Mouse (Mus musculus) layer of hippocampus, postnatal 14 days (tissue): ENCODE measurements around the gene Wdr4. TPM values are rescaled to one million over a fixed set of nuclear protein-coding genes. Genes with fewer than 3 reads are reported as not detected.

Experiments used
- DNase-seq, 2 experiments: peaks; one replicate each; pipeline ENCODE4 v3.0.0; 2021 to 2022; ENCODE audit warnings: low spot score in 2 of 2, mixed read lengths in 1 of 2
- total RNA-seq, 2 experiments: library from RNA; stranded (reverse); gene quantifications; 2 replicates each; pipeline ENCODE4 v1.2.3; 2021

Gene Wdr4
- total RNA-seq, 2 experiments from 2014 or later = 24.7 to 29.8 TPM

DNA sequence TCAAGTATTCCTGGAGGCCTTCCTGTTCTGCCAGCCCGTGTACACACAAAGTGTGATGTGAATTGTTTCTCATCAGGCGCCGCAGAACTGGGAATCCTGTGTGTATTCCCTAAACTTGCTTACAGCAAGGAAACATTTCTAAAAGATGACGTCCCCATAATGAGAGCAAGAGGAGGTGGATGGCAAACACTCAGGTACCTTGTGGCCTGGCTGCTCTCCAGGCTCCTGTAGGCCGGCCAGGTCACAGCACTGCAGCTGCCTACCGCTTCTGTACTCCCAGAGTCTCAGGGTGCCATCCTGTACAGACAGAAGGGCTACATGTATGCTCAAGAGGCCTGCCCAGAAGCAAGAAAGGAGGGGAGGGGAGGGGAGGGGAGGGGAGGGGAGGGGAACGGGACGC, 19.4 kb downstream of the Wdr4 start:
- no peak for DNase-seq

DNA sequence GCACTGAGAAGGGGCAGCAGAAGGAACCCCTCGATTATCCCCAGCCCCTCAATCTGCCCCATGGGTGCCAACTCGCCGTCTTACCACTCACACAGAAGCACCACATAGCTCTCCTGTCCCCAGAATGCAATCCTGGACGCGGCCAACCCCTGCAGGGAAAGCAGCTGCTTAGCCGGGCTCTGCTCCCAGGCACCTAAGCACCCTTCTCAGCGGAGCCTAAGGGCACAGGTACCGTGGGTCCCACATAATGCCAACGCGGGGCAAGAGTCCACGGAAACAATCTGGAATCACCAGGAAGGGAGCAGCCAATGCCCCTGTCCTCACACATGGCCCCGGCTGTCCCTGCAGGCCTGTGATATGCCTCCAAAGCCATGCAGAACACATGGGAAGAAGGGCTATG, 20.1 kb downstream of the Wdr4 start:
- no peak for DNase-seq

DNA sequence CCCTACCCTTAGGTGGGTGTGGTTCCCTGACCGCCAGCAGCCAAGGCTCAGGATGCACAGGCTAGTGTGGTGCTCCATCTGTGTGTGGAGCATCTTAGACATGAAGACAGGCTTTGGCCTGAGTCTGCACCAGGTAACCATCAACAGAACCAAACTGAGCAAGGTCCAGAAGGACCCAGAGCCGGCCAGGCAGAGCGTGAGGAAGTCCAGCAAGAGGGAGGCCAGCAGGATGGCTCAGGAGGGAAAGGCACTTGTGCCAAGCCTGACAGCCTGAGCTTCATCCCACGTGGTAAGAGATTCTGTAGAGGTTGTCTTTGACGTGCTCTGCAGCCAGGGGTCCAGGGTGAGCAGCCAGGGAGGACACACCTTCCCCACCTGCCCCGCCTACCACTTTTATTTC, 22.1 kb downstream of the Wdr4 start:
- no peak for DNase-seq

DNA sequence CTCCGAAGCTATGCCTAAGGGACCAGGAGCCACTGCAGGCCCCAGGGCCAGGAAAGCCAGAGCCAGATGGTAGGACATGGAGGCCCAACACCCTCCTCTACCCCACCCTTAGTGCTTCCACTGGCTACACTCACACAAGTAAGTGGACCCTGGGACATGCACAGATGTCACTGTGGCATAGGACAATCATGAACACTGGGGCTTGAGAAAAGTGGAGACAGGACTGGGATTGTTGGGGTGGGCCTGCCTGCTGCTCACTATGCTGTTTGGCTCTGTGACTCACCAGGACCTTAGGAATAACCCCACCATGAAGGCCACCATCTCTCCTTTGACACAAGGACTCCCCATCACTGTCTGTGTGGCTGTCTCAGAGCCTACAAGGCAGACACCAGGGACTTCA, 24.8 kb downstream of the Wdr4 start:
- no peak for DNase-seq

DNA sequence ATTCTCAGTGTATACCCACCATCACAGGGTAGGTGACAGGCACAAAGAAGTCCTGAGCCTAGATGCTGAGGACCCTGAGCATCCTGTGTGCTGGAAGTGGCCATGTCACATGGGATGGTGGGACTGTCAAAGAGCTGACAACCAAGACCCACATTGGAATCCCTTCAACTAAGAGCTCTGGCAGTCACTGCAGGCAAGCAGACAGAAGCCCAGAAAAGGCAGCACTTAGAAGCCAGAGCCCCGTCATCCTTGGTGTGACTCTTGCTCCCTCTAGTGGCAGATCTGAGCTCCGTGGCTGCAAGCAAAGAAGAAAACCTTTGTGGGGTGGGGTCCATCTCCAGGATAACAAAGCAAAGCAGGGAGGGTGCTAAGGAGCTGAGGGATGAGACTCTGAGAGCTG, 27.4 kb downstream of the Wdr4 start:
- DNase-seq = peak; percentile 83 to 92

DNA sequence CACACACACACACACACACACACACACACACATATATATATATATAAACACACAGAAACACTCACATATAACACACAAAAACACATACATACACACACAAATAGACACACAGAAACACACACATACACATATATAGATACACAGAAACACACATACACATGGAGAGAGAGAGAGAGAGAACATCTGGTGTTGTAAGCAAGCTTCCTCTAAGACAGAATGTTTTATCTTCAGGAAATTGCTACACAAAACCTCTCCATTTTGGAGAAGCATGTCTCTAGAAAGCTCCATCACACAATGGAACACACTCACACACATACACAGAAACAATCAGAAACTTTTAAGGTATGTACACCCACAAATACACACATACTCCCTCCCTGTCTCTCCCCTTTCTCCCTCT, 28.4 kb downstream of the Wdr4 start:
- no peak for DNase-seq

DNA sequence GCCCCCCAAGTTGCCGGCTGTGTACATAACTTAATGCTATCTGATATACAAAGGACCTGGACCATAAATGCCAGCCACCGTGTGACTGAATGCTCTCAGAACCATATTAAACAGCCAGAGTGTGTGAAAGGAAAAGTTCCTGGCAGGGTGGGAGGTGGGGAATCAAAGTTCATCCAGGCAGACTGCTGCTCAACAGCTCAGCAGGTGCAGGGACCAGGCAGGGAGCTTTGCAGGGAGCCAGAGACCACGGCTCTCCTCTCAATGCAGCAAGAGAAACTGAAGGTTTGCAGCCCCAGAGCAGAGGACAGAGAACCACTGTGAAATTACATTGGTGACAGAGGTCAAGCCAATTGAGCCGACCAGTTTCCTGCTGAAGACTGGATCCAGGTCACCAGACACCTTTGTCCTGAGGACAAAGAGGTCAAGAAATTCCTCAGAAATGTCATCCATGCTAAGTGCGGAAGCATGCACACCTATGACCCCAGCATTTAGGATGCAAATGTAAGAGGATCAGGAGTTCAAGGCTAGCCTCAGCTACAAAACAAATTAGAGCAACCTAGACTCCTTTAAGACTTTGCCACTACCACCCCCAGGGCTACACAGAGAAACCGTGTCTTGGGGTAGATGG, 32.2 kb downstream of the Wdr4 start:
- DNase-seq = no peak

DNA sequence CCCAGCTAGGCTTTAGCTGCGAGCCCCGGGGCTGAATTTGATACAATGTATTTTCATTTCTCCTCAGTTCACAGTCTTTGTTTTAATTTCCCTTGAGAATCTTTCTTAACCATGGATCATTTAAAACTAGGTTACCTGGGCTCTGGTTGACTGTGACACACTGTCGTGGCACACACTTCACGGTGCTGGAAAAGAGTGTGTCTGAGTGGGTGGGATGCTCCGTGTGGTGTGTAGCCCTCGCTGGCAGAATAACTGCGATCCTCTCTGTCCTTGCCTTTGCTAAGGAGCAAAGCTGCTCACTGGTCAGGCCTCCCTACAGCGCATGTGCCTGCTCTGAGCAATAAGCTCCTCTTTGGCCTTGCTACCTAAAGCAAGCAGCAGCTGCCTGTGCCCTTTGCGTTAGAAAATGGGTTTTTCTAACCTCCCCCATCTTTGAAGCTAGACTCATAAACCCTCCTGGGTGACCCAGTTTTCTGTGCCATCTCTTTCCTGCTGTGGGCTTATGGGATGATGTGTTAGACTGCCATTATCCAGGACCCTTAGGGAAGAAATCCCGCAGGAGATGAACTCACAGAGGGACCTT, 33.1 kb downstream of the Wdr4 start:
- no peak for DNase-seq

DNA sequence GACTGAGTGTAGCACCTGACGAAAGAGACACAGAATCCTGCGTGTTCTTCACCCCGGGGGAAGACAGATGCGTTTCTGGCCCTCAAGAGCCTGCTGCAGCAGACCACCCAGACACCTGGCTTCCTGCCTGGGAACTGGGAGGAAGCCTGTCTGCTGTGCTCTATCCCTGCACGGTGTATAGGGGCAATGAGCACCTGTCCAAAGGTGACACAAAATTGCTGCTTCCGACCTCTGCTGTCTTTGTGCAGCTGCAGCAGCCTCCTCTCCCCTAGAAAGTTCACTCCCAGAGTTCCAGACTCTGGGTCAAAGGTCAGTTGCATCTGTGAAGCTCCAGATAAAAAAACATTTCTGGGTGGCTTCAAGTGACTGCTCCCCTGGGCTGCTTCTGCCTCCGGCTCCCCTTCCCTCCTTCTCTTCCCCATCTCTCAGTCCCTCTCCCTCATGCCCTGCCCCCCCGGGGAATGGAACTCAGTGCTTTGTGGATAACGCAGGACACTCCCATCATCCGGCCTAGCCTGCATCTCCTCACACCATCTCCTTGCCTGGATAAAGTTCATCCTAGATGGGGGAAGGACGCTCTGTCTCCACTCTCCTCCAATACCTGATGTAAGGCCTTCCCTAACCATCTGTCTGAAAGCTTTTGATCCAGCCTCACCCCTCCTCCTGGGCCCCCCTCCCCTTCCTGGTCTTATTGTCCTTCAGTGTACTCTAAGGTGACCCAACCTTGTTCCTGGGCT, 40.5 kb downstream of the Wdr4 start:
- DNase-seq = no peak

DNA sequence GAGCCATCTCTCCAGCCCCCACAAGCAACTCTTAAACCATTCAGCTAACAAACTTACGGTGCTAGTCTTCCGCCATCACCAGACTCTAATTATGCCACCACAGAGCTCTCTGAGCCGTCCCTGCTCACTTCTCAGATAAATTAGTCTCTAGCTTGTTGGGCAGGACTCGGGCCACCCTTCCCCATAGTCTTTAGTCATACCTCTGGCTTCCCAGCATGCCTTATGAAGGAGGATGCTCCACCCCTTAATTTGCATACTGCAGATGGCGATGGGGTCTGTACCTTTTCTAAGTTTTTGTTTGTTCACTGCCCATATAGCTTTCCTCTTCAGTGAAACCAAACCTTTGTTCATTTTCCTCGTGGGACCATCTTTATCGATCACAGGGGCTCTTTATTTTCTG, 41.2 kb downstream of the Wdr4 start:
- DNase-seq = no peak

DNA sequence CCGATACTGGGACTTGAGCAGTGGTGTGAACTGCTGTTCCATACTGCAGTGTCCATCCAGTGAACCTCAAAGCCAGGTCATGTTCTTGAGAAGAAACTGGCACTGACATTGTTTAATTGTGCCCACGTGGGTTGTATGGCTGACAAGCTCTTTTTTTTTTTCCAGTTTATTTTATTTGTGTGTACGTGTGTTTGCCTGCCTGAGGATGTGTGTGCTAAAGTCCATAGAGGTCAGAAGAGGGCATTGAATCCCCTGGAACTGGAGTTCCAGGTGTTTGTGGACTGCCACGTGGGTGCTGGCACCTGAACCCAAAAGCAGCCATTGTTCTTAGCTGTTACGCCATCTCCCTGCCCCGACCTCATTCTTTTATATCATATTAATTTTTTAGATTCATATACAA, 45.4 kb downstream of the Wdr4 start:
- no peak for DNase-seq

DNA sequence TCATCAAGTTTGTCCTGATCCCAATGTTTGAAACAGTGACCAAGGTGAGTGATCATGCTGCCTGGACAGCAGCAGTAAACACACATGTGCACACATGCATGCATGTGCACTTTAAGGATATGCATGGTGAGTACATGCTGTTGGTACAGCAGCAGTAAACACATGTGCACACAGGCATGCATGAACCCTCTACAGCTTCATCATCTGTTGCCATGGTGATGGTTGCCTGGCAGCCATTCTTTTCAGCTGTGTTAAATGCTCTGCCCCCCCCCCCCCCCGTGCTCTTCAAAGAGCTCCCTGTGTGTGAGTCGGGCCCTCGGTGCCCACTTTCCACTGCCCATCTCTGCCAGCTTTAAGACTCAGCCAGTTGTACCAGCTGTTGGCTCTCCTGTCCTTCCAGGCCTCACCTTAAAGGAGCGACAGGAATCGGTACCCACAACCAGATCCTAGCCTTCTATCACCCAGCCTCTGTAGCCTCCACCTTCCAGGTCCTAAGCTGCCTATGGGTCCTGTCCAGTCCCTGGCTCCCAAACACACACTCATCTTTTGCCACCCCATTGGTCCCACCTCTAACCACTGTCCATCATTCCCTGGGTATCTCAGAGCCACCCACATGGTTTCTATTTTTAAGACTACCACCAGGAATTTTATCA, 48.9 kb downstream of the Wdr4 start:
- no peak for DNase-seq

DNA sequence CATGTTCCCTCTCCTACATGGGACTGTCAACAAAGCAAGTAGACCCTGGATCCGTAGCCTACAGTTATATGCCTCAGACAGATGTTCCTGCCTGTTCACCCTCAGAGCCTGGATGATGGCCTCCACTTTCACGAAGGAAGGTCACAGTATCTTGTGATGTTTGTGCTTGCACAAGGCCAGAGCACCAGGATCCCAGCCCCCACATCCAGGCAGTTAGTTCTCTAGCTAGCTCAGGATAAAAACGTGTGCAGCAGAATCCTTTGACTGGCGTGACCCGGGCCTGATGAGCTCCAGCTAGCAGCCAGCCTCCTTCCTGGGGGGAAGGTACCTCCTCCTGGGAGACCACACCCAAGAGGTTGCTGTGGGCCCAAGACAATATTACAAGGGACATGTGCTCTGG, 51.3 kb downstream of the Wdr4 start:
- no peak for DNase-seq

DNA sequence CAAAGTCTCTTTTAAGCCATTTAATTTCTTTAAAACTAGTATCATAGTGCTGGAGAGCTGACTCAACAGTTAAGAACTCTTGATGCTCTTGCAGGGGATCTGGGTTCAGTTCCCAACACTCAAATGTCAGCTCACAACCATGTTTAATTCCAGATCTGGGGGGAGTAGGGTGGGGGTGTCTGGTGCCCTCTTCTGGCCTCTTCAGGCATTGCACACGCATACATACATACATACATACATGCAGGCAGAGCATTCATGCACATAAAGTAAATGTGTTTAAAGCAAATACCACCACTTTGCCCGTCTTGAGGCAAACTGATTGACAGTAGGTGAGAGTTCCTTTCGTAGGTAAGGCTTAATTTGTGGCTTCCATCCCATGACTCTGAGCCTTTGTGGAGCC, 52.9 kb downstream of the Wdr4 start:
- DNase-seq = no peak

DNA sequence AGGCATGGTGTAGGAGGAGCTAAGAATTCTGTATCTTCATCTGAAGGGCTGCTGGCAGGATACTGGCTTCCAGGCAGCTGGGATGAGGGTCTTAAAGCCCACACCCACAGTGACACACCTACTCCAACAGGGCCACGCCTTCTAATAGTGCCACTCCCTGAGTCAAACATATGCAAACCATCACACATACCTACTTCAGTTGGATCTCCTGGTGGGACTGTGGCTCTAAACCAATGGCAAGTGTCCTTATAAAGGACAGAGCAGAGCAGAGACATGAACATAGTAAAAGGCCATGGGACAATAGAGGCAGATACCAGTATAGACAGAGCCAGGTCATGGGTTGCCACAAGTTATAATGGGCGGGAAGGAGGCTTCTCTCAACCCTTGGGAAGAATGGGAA, 57.3 kb downstream of the Wdr4 start:
- DNase-seq = no peak

DNA sequence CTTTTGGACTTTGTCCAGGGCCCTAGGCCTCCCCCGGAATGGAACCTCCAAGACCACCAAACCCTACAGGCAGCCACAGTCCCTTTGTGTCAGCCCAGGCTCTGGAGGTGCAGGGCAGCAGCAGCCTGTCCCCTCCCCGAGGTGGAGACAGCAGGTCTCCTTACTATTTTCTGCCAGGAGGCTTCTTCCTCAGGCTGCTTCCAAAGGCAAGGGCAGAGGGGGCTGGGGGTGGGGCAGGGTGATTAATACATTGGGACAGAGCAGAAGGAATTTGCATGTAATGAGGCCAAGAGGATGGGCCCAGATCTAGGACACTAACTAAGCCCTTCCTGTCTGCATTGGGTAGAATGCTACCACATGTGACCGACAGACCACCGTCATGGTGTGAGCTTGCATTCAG, 59.4 kb downstream of the Wdr4 start:
- DNase-seq = no peak

DNA sequence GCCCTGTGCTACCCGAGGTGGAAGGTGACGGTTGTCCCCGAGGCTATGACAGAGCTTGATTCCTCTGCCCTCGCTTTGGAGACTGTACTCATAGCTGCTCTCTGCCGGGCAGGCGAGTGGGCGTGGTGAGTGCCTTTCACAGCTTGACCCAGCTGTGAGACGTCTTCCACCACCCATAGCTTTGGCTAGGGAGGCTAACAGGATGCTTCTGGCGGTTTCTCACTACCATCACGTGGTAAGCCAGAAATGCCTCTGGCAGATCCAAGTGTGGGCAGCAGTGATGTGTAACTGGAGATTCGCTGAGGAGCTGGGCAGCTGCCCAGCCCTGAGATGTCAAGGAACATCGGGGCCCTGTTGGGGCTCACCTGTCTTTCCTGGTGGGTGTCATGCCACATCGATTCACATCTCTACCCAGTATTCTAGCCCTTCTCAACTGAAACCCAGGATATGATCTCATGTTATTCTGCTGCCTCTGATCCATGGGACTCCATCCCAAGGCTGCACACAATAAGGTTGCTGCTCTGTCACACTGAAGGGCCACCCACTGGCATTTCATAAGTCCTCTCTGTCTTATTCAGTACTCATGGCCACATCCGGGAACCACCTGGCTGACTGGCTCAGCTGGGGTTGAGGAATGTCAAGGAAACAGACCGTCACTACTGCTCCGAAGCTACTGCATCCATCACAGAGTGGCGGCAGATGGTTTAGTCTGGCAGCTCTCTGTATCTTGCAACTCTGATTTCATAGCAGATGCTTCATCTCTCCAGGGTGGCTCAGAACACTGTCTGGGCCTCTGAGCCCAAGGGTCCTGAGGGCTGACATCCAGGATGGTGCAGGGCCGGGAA, 62.8 kb downstream of the Wdr4 start:
- DNase-seq = peak; percentile 58 to 65

DNA sequence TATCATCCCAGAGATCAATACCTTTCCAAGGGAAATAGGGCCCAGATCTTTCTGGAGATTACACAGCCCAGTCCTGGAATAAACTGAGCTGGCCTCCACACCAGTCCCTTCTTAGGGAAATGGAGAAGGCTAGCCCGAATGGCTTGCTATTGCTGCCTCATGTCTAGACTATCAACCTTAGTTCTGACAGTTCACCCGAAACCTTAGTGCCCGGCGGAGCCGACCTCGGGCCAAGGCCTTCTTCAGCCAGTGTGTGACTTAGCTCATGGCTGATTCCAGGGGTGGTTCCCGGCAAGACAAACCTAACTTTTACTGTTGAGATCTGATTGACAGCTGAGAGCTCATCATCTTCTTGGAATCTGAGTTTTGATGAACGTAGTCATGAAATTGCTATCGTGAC, 65.7 kb downstream of the Wdr4 start:
- no peak for DNase-seq

DNA sequence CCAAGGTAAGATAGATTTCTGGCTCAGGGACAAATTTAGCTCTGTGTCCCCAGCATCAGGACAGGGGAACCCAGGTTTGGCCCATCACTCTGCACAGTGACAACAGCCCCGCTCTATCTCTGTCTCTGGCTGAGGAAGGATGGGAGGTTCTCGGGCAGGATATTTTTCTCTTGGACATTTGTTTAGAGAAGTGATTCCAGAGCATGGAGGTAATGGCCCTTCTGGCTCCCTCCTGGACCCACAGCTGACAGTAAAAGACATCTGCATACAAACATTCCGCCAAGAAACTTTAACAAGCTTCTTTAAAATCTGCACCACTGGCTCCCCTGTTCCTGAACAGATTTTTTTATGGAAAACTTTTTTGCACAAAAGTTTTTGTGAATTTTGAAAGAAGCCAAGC, 66.3 kb downstream of the Wdr4 start:
- DNase-seq = no peak

DNA sequence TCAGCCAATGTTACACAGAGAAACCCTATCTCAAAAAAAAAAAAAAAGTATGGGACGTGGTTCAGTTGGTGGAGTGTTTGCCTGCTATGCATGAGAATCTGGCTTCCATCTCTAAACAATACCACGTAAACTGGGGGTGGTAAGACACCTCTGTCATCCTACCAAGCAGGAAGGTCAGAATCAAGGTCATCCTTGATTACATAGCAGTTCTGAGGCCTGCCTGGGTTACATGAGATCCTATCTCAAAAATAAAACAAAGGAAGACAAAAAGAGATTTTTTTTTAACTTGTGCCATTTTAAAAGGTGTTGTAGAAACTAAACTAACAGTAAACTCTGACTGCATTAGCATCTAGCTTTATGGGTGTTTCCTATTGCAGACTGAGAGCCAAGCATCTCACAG, 67.0 kb downstream of the Wdr4 start:
- DNase-seq = no peak

DNA sequence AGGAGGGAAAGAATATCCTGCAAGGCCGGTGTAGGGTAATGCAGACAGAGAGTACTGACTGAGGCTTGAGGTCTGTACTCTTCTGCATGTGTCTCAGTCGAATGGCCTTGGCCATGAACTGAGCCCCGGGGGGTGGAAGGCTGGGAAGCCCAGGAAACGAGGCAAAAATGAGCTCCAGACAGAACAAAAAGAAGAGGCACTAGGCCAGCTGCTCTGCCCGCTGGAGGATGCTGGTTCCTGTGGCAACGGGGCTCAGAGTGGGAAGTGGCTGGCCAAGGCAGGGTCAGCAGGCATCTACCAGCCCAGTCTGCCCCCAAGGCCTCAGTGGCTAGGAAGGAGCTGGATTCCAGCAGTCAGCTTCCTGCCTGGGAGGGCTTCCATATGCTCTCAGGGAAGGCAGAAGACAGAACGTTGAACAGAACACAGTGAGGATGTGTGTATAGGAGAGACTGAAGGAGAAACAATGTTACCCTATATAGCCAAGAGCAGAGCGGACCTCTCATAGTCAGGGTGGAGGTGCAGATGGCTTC, 68.5 kb downstream of the Wdr4 start:
- DNase-seq = peak; percentile 68 to 76
